25 mouse cellular contexts compared by ENCODE assay signal in the genomic region with DNA sequence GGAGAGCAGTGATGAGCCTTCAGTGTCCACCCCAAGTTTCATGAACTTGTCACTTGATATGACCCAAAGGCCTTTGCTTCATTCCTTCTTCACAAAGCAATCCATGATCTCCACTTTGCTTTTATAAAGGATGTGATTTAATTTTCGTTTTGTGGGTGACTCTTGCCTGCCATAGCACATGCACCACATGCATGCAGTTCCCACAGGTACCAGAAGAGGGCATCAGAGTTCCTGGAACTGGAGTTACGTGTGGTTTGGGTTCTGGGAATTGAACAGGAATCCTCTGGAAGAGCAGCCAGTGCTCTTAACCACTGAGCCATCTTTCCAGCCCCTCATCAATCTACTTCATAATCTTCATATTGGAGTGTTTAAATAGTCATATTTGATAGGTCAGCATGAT. TPM values are rescaled to one million over a fixed set of nuclear protein-coding genes. Genes with fewer than 3 reads are reported as not detected.
A peak's percentile ranks its signal among the peaks of the same experiment; 100 is the strongest.
DNase-seq lines count a peak whose midpoint lies in the region; ATAC-seq and TF ChIP-seq lines count a peak whose summit lies in the region.
"Had no signal": no experiment of that assay in that cellular context is flagged by ENCODE, and none has a peak within 500 bp of the region (broad histone marks: within the 10 kb centered on the region; RNA-seq: fewer than 3 reads in every experiment).

No protein-coding gene starts in this region.

- TF ChIP-seq EP300 in heart, adult 2 months (IDR thresholded peaks at IDR 0.05; ENCODE audit: insufficient read depth, low read depth, low read length), result no peak
- TF ChIP-seq EP300 in liver, embryonic 14.5 days (IDR thresholded peaks at IDR 0.05; ENCODE audit: low read depth), result no peak
- no peak for TF ChIP-seq EP300 in ES-Bruce4 (IDR thresholded peaks at IDR 0.05; ENCODE audit: insufficient read depth, low read depth, low read length)

- no peaks in the 10 kb centered on the region for H3K27me3 ChIP-seq in heart, adult 2 months (ENCODE audit: control insufficient read depth, insufficient read depth, low read length)
- H3K27me3 ChIP-seq in heart, embryonic 10.5 days (ENCODE audit: insufficient read depth, poor library complexity, severe bottlenecking), result no peaks in the 10 kb centered on the region
- H3K27me3 ChIP-seq in liver, embryonic 14.5 days (ENCODE audit: control insufficient read depth, insufficient read depth, low read length), result no peaks in the 10 kb centered on the region
- H3K27me3 ChIP-seq in liver, embryonic 12.5 days (replicated peaks), result no peaks in the 10 kb centered on the region
- H3K27me3 ChIP-seq in ES-Bruce4 (ENCODE audit: control insufficient read depth, insufficient read depth, low read length, poor library complexity, severe bottlenecking), result no peaks in the 10 kb centered on the region
- H3K27me3 ChIP-seq: CH12.LX; embryonic facial prominence, embryonic 12.5 days; heart, embryonic 13.5 days; limb, embryonic 15.5 days; lung, embryonic 15.5 days; midbrain, embryonic 12.5 days; neural tube, embryonic 12.5 days had no signal

- H3K36me3 ChIP-seq in heart, adult 2 months (ENCODE audit: control insufficient read depth, insufficient read depth, low read length), result no peaks in the 10 kb centered on the region
- H3K36me3 ChIP-seq in heart, embryonic 10.5 days, result no peaks in the 10 kb centered on the region
- H3K36me3 ChIP-seq in liver, embryonic 14.5 days (replicated peaks; ENCODE audit: control insufficient read depth, insufficient read depth, low read depth), result no peaks in the 10 kb centered on the region
- no peaks in the 10 kb centered on the region for H3K36me3 ChIP-seq in liver, embryonic 12.5 days
- H3K36me3 ChIP-seq in ES-Bruce4 (ENCODE audit: control insufficient read depth, insufficient read depth, low read length, poor library complexity, severe bottlenecking), result no peaks in the 10 kb centered on the region
- H3K36me3 ChIP-seq: embryonic facial prominence, embryonic 12.5 days; heart, embryonic 13.5 days; limb, embryonic 15.5 days; lung, embryonic 15.5 days; midbrain, embryonic 12.5 days; neural tube, embryonic 12.5 days had no signal

- TF ChIP-seq POLR2A in heart, adult 2 months (IDR thresholded peaks at IDR 0.05; ENCODE audit: insufficient read depth, low read depth, low read length), result no peak
- TF ChIP-seq POLR2A in ES-Bruce4 (IDR thresholded peaks at IDR 0.05; ENCODE audit: insufficient read depth, low read length), result no peak

- no peak for ATAC-seq in liver, embryonic 14.5 days (ENCODE audit: insufficient read depth)
- ATAC-seq in liver, embryonic 12.5 days, result no peak
- ATAC-seq in erythroid progenitor cell, adult 5-6 weeks (replicated peaks; ENCODE audit: low FRiP score, poor library complexity, severe bottlenecking), result no peak
- ATAC-seq: forebrain, embryonic 14.5 days; hindbrain, embryonic 16.5 days had no signal

- peak; percentile 21; the same call in 1 of the 2 replicates for TF ChIP-seq CTCF in heart, adult 2 months (IDR thresholded peaks at IDR 0.05)
- peak; percentile 47 for TF ChIP-seq CTCF in liver, embryonic 14.5 days (IDR thresholded peaks at IDR 0.05; ENCODE audit: low read depth)
- peak; percentile 33 for TF ChIP-seq CTCF in ES-Bruce4 (IDR thresholded peaks at IDR 0.05; ENCODE audit: low read depth, low read length)

- no peak overlapping the region for H3K9ac ChIP-seq in heart, adult 2 months (ENCODE audit: low read depth, low read length)
- H3K9ac ChIP-seq in liver, embryonic 14.5 days (replicated peaks), result no peak overlapping the region
- no peak overlapping the region for H3K9ac ChIP-seq in liver, embryonic 12.5 days
- no peak overlapping the region for H3K9ac ChIP-seq in ES-Bruce4 (ENCODE audit: low read depth, poor library complexity, severe bottlenecking)
- H3K9ac ChIP-seq: embryonic facial prominence, embryonic 12.5 days; heart, embryonic 13.5 days; limb, embryonic 15.5 days; lung, embryonic 15.5 days; midbrain, embryonic 12.5 days; neural tube, embryonic 12.5 days had no signal

- no peak overlapping the region for H3K4me2 ChIP-seq in liver, embryonic 14.5 days (ENCODE audit: low read depth)
- no peak overlapping the region for H3K4me2 ChIP-seq in liver, embryonic 12.5 days
- H3K4me2 ChIP-seq: embryonic facial prominence, embryonic 12.5 days; heart, embryonic 13.5 days; limb, embryonic 15.5 days; lung, embryonic 15.5 days; midbrain, embryonic 12.5 days; neural tube, embryonic 12.5 days had no signal

- no peak overlapping the region for H3K27ac ChIP-seq in heart, adult 2 months
- H3K27ac ChIP-seq in heart, embryonic 10.5 days, result no peak overlapping the region
- H3K27ac ChIP-seq in liver, embryonic 14.5 days, result no peak overlapping the region
- H3K27ac ChIP-seq in liver, embryonic 12.5 days, result no peak overlapping the region
- H3K27ac ChIP-seq in ES-Bruce4 (ENCODE audit: insufficient read depth, low read length), result no peak overlapping the region
- H3K27ac ChIP-seq: embryonic facial prominence, embryonic 12.5 days; heart, embryonic 13.5 days; limb, embryonic 15.5 days; lung, embryonic 15.5 days; midbrain, embryonic 12.5 days; neural tube, embryonic 12.5 days had no signal

- no peak for DNase-seq in heart, adult 2 months
- DNase-seq in heart, embryonic 10.5 days (ENCODE audit: low spot score), result no peak
- DNase-seq in liver, embryonic 14.5 days (ENCODE audit: low read depth in 3 of 3, low spot score in 3 of 3), result no peak
- peak; percentile 48 for DNase-seq in R1 (ENCODE audit: low read depth, low spot score)
- no peak for DNase-seq in adrenal gland, postnatal 14 days
- DNase-seq: adrenal gland, adult 2 months; cerebellum, adult 9-11 months; layer of hippocampus, postnatal 36 days; right cerebral cortex, postnatal 4 days; thymus, postnatal 36 days had no signal

- 0 out of 2 replicates have a peak, but pooled peaks cover 3% of the 10 kb centered on the region for H3K9me3 ChIP-seq in heart, embryonic 10.5 days
- no peaks in the 10 kb centered on the region for H3K9me3 ChIP-seq in liver, embryonic 14.5 days (ENCODE audit: control insufficient read depth, low read length)
- H3K9me3 ChIP-seq in liver, embryonic 12.5 days (replicated peaks), result no peaks in the 10 kb centered on the region; the same call in 1 of the 2 replicates
- H3K9me3 ChIP-seq in ES-Bruce4 (replicated peaks; ENCODE audit: control insufficient read depth, insufficient read depth, low read length, poor library complexity, severe bottlenecking), result 0 out of 2 replicates have a peak, but pooled peaks cover 3% of the 10 kb centered on the region
- H3K9me3 ChIP-seq: embryonic facial prominence, embryonic 12.5 days; limb, embryonic 15.5 days; lung, embryonic 15.5 days had no signal

- H3K4me1 ChIP-seq in heart, adult 2 months (ENCODE audit: control insufficient read depth, insufficient read depth, low read length), result no peaks in the 10 kb centered on the region
- no peaks in the 10 kb centered on the region for H3K4me1 ChIP-seq in heart, embryonic 10.5 days
- H3K4me1 ChIP-seq in liver, embryonic 14.5 days (replicated peaks; ENCODE audit: control insufficient read depth in 2 of 2, insufficient read depth in 2 of 2, low read length in 1 of 2), result no peaks in the 10 kb centered on the region
- H3K4me1 ChIP-seq in liver, embryonic 12.5 days, result no peaks in the 10 kb centered on the region
- no peaks in the 10 kb centered on the region for H3K4me1 ChIP-seq in ES-Bruce4 (ENCODE audit: control insufficient read depth, insufficient read depth, low read length)
- H3K4me1 ChIP-seq: embryonic facial prominence, embryonic 12.5 days; heart, embryonic 13.5 days; limb, embryonic 15.5 days; lung, embryonic 15.5 days; midbrain, embryonic 12.5 days; neural tube, embryonic 12.5 days had no signal

- WGBS in heart, adult 2 months, result 66% methylated on average over 2 of the region's 2 CpGs
- WGBS in heart, embryonic 10.5 days, result 65% methylated on average over 2 of the region's 2 CpGs
- 51% methylated on average over 2 of the region's 2 CpGs for WGBS in liver, embryonic 14.5 days (ENCODE audit: insufficient replicate concordance)
- WGBS in liver, embryonic 12.5 days (ENCODE audit: insufficient replicate concordance), result 44% methylated on average over 2 of the region's 2 CpGs

- intact Hi-C loops in heart, adult 2 months (cut with DNase I), result no loop called here

- no peak overlapping the region for H3K4me3 ChIP-seq in heart, adult 2 months
- H3K4me3 ChIP-seq in heart, embryonic 10.5 days, result no peak overlapping the region
- H3K4me3 ChIP-seq in liver, embryonic 14.5 days (ENCODE audit: insufficient read depth in 1 of 2, low read depth in 2 of 2, low read length in 2 of 2), result no peak overlapping the region
- H3K4me3 ChIP-seq in liver, embryonic 12.5 days, result no peak overlapping the region
- H3K4me3 ChIP-seq in ES-Bruce4 (ENCODE audit: low read depth, low read length), result no peak overlapping the region
- H3K4me3 ChIP-seq: embryonic facial prominence, embryonic 12.5 days; erythroblast, embryonic 14.5 days; heart, embryonic 13.5 days; limb, embryonic 15.5 days; lung, embryonic 15.5 days; midbrain, embryonic 12.5 days; neural tube, embryonic 12.5 days had no signal

- no peaks in the 10 kb centered on the region for H3K79me2 ChIP-seq in heart, adult 2 months (replicated peaks; ENCODE audit: control insufficient read depth, insufficient read depth, low read length)

RNA-seq across cellular contexts. Expression of a gene that starts 26.1 kb away (rescaled TPM):
- not detected for total RNA-seq in heart, adult 2 months (2021)
- polyA plus RNA-seq in heart, adult 2 months (2012; rRNA removed), result 0.10 TPM in 1 of 2 replicates, not detected in the other
- polyA plus RNA-seq in heart, embryonic 10.5 days (2016; fragmentation: Nextera tagmentation; extraction: Ambion mirVana), result 0.36 and 0.59 TPM in 2 replicates
- polyA plus RNA-seq in liver, embryonic 14.5 days (2012; rRNA removed), result 0.06 TPM in 1 of 2 replicates, not detected in the other
- polyA plus RNA-seq in liver, embryonic 14.5 days (2014; fragmentation: Nextera tagmentation; extraction: Ambion mirVana), result not detected in 2 replicates
- 0.07 and 0.11 TPM in 2 replicates for polyA plus RNA-seq in liver, embryonic 12.5 days (2016; fragmentation: Nextera tagmentation; extraction: Ambion mirVana)
- polyA plus RNA-seq in ES-Bruce4 (2011; ENCODE audit: insufficient read depth, insufficient read length, low read depth, missing spikeins), result 0.61 and 0.85 TPM in 2 replicates
- not detected in 2 replicates for total RNA-seq in erythroid progenitor cell, adult 5-6 weeks (2015; ENCODE audit: low replicate concordance)
- not detected in 2 replicates for total RNA-seq in erythroid progenitor cell, adult 5-6 weeks (2017; ENCODE audit: low replicate concordance)
- 0.22 TPM in 1 of 2 replicates, not detected in the other for total RNA-seq in adrenal gland, postnatal 14 days (2021)
- total RNA-seq: adrenal gland, adult 2 months; CH12.LX; heart, postnatal 25 days had no signal
- polyA plus RNA-seq: erythroblast, embryonic 14.5 days; large intestine, adult 2 months had no signal
